Mouse (Mus musculus) heart, postnatal 0 days (tissue): ENCODE data around the gene Xaf1.

Experiments used
- CTCF ChIP-seq: IDR thresholded peaks from 2 replicates; pipeline ENCODE4 v1.5.1; 2016; ENCODE audit warnings: antibody characterized with exemption, control low read depth, low read depth
- EP300 ChIP-seq: IDR thresholded peaks from 2 replicates; pipeline ENCODE4 v1.6.1; 2016; ENCODE audit warnings: antibody characterized with exemption, low read depth

- TF ChIP-seq CTCF (no peak), EP300 (no peak)
Observed at GRCm38 (mm10) chr11:72314151-72314895, 12.9 kb downstream of the Xaf1 start, which contains the start of gene Fbxo39.
